Mouse (Mus musculus) urinary bladder, adult 18-20 months (tissue): ENCODE data around the gene Sstr4.

Experiments used
- DNase-seq, 2 experiments: peaks; one replicate each; pipeline ENCODE4 v3.0.0; 2022; ENCODE audit warnings: low spot score in 2 of 2, mixed read lengths in 2 of 2

The Sstr4 gene

DNA sequence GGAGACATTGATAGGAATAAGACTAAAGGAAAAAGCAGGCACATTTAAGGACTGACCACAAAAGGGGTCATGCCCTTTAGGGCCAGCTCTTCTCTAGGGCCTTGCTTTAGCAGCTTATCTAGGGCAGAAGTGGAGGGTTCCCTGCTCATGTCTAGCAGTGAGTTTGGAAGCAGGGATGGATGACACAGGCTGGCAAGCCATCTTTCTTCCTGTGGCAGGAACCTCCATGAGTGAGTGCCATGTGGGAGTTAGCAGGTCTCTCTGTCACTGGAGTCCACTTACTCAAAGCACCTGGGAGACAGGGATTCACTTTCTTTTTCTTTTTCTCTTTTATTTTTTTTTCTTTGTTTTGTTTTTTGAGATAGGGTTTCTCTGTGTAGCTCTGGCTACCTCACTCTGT lies 1.3 kb upstream of the Sstr4 start:
- DNase-seq = no peak

DNA sequence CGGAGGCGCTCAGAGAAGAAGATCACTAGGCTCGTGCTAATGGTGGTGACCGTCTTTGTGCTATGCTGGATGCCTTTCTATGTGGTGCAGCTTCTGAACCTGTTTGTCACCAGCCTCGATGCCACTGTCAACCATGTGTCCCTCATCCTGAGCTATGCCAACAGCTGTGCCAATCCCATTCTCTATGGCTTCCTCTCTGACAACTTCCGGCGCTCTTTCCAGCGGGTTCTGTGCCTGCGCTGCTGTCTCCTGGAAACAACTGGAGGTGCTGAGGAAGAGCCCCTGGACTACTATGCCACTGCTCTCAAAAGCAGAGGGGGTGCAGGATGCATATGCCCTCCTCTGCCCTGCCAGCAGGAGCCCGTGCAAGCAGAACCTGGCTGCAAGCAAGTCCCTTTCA lies 1.1 kb downstream of the Sstr4 start:
- DNase-seq = no peak

DNA sequence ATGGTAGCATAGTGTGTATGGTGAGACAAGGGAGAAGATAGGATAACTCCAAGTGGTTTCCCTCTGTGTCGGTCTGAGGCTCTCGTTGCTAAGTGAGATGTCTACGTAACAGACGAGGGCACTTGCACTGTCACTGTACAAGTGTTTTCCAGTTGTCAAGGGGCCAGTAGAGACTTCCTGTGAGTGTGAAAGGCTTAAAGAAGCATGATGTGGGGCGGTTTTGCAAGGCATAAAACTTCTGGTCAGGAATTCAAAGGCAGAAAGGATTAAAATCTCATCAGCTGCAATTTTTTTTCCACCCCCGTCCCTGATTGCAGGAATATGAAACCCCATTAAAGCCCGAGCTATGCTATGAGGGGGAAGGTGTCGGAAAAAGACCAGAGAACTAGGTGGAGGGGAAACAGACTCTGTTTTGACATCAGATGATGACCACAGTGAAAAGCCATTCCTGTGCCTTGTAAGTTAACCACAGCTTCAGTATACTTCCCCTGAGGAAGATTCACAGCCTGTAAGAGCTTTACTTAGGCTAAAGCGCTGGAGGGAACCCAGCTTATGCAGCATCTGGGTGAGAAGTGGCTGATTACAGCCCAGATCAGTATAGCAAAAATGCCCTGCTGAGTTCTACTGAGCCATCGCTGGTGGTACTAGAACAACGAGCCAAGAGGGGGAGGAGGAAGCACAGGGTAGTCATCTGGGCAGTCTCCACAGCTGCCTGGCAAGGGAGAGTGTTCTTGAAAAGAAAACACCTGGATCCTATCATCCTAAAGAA lies 2.1 kb downstream of the Sstr4 start:
- DNase-seq = no peak

DNA sequence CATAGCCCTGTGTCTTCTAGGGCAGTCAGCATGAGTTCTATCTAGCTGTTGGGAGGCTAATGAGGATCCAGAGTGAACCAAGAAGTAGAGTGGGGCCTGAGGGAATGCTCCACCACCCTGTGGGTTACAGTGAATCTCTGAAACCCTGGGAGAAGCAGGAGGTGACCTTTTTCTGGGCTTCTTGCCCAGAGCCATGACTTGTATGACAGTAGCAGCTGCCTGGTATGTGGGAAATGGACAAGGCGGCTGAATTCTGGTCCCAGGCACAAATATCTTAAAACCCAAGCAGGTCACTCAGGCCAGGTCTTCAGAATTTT lies 2.6 kb downstream of the Sstr4 start:
- DNase-seq = no peak

DNA sequence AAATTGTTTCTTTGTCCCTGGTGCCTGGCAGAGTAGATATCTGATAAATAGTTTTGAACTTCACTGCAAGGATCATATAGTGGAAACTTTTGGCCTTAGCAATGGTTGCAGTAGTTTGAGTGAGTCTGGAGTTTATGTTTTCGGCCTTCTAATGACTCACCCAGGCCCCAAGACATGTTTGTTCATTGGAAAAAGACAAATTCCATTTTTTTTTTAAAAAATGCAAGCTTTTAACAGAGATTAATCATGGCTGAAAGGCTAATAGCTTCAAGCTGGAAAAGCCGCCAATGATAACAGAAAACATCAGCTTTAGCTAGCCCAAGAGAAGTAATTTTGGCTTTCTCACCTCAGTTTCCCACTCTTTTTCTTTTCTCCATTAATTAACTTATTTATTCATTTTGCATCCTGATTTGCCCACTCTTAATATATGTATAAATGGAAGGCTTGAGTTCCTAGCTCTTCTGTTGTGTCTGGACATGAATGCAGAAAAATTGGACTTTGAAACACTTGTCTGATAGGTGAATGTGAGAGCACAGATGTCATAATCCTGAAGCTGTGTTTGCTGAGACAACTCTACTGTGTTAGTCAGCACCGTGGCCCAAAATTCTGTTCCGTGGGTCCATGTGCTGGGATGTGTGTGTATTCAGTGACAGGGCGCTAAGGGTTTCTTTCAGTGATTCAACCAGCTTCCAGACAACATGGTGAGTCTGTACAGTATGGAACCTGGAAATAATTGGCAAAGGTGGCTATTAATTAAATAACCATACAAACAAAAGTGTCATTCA lies 3.9 kb downstream of the Sstr4 start:
- no peak for DNase-seq

DNA sequence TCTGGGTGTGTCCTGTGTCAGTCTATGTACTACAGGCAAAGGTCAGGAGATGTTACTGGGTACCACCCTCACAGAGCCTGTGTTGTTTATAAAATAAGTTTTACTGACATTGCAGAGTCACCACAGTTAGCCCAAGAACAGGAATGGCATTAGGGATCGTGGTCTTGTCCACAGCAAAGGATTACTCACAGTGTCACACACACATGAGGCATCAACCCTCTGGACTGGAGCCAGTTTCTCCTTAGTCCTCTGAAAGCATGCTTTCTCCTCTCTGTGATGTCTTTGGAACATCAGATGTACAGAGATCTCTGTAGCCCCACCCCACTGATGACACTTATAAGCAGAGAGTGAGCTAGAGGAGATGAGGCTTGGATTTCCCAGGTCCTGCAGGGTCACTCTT lies 7.1 kb downstream of the Sstr4 start:
- no peak for DNase-seq

DNA sequence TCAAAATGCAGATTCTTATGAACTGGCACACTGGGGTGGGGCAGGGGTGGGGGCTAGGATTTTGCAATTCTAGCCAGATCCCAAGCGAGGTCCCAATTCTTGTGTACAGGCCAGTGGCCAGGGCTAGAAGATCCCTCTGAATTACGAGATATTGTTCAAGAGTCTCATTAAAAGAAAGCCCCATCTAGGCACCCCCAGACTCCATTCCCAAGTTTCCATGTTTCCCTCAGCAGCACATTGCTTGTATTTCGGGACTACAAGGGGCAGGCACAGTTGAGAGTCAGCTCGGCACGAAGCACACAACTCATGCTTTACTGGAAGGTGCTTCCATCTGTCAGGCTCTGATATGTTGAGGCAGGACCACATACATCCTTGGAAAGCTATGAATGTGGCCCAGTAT lies 9.8 kb downstream of the Sstr4 start:
- no peak for DNase-seq

DNA sequence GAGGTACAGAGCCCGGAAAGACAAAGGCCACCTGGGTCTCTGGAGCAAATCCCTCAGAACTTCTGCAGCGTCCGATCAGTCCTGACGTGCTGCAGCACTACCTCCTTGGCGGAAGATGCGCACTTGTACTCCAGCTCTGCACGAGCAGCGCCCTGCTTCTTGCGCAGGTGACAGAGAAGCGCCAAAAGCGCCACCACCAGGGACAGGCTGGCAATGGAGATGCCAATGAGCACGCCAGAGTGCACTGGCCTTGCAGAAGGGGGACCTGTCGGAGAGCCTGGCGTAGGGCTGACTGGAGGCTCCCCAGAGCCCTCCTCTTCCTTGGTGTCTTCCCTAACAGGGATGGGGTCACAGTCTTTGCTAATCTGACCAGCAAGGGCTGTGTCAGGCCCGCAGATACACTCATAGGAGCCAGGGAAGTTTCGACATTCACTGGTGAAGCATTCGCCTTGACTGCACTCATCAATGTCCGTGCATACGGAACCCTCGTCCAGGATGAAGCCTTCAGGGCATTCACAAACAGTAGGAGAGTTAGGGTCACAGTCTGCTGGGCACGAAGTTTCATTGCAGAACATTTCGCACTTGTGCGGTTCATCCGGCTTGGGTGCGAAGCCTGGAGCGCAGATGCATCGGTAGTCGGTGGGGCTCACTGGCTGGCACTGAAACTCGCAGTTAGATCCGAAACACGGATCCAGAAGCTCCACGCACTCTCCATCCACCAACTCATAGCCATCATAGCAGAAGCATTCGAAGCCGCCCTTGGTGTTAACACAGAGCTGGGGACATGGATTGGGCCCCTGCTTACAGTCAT lies 11.2 kb downstream of the Sstr4 start:
- peak in 1 of 2 experiments; percentile 23 for DNase-seq

DNA sequence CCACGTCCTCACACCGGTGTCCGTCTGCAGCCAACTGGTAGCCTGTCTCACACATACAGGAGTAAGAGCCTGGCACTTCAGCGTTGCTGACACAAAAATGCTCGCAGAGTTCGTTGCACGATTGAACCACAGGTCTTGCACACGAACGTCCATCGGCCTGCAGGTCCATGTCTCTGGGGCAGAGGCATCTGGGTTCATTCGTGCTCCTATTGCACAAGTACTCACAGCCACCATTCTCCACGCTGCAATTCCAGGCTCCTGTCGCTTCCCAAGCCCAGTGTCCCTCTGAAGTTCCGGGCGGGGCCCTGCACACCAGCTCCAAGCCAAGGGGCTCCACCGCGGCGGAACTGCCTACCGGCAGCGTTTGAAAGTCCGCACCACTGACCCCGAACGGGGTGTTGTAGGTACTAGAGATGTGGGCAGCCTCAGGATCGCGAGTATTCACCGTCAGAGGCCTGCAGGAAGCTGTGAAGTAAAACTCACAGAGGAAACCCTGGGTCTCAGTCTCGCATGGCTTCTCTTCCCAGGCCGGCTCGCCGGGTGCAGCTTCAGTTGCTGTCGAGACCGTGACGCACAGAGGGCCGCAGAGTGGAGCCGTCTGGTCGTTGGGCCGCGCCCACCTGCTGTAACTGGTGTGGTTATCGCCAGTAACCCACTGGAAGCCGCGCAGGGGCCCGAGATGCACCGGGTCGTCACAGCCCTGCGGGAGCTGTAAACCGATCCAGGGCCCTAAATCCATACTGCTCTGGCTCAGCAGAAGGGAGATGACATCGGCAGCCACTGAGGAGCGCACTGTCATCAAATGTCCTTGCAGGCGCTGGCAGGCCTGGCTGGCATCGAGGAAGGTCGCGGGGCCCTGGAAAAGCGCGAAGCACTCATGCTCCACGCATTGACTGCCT lies 12.1 kb downstream of the Sstr4 start:
- peak; percentile 32 to 56 for DNase-seq

DNA sequence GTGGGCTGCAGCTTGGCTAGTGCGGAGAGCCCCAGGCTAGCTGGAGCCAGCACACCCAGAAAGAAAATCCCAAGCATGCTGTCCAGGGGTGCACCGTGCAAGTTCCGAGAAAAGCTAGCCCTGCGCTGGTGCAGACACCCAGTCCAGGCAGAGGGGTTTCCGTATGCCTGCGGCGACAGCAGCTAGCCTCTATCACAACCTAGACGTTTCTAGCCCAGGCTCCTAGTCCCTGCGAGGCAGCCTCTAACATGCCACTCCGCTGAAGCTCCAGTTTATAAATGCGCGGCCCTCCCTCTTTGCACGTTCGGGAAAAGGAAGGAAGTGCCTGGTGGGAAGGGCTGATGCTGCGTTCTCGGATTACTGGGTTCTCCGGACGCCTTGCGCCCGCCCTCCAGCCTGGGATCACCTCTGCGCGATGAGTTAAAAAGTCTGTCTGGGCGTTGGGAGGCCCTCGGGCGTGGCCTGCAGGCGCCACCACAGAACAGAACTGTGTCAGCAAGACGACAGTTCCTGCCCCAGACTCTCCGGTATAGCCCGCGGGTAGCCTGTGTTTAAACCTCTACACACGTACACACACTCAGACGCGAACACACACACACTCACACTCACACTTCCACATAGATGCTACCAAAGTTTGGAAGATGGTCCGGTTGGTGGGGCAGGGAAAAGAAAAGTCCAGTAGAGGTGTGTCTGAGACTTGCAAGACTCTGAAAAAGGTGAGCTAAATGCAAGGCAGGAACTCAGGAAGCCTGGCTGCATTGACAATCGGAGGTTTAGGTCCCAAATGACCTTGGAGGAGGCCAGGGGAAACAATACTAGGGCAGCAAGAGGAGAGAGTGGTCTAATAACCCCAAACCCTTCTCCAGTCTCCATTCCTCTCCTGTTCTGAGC lies 13.0 kb downstream of the Sstr4 start, which contains the start of gene Thbd:
Gene Thbd, minus strand, starts transcription at position 319 of the 891 bp plus-strand sequence.
- peak in 1 of 2 experiments; percentile 81 for DNase-seq

DNA sequence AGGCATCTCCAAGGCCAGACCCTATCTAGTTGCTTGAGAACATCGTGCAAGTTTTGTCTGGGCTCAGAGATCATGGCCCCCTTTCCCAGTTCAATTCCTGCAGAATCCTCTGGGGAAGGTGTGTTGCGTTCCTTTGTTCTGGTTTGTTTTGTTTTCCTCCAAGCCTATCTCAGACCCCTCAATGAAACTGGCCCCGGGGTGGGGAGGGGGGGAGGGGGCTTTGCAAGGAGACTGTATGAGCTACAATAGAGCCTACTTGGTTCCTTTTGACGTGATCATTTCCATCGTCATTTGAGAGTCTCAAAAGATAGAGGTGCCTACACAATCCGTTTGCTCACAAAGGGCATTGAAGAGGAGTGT lies 13.6 kb downstream of the Sstr4 start:
- DNase-seq = no peak

DNA sequence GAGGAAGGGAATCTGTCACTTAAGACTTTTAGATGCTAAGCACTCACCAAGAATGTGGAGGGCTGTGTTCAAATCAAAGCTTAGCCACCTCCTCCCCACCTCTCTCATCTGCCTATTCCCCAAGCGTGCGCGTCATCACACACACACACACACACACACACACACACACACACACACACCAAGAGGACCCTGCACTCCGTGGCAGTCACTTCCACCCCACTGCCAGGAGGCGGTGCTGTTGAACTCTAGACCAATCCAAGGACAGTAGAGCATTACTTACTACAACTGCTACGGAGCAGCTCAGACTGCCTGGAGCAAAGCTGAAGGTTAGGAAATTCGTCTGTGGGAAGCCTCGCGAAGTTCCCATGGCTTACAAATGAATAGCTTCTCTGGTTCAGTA lies 14.0 kb downstream of the Sstr4 start:
- peak; percentile 60 to 78 for DNase-seq

DNA sequence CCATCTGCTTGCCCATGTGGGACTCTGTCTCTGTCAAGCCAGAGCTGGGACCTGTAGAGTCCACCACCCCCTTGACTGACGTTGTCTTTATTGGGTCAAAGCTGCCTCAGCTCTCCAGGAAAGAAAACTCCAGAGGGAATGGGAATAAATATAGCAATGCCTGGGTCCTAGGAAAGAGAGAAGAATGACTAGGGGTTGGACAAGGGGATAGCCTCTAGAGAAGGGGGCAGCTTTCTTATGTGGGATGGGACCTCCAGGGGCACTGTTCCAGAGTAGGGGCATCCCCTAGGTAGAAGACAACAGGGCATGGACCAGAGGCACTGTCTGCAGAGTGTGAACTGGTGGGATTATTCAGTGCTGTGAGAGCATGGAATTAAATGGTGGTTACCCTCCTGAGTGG lies 14.7 kb downstream of the Sstr4 start:
- no peak for DNase-seq

DNA sequence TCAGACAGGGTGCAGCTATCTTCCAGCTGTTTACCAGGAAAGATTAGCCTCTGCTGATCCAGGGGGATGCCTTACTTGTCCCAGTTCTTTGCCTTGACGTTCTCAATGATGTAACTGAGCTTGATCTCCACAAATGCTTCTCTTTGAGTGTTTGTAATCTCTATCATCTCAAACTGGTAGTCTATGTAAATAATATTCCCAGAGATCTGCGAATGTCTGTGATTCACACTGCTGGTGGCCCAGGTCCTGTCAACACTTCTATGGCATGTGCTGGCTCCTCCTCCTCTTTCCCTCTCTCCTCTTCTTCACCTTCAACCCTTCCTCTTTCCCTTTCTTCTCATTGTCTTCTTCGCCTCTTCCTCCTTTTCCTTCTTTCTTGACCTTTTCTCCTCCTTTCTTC lies 24.0 kb downstream of the Sstr4 start:
- DNase-seq = no peak

DNA sequence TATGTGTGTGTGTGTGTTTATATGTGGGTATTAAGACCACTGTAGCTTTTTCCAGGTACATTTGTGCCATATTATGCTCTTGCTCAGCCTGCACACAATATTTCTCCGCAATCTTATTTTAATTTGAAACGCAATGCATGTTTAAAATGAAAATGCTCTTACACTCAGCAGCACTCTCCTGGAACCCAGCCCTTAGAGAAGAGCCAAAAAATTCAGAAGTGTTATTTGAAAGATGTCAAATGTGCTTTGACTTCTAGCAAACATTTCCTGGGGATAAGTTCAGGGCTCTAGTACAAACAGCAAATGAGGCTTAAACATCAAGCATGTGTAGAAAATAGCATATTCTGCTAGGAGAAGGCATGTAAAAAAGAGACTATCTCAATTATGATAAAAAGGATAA lies 24.6 kb downstream of the Sstr4 start:
- no peak for DNase-seq

DNA sequence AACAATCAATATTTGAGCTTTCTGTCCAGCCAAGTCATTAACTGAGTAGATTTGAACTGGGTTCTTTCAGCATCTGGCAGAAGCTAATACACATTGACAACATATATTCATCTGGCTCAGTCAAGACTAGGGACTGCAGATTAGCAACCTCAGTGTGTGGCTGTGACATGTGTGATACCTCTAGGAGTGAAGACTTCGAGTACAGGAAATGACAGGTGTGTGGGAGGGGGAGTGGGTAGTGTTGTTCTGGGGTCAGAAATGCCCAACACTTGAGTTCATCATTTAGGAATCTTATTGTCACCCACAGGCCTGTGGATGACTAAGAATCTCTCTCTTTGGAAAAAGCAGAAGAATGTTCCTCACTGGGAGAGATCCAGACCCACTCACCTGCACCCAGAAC lies 26.0 kb downstream of the Sstr4 start:
- DNase-seq = no peak

DNA sequence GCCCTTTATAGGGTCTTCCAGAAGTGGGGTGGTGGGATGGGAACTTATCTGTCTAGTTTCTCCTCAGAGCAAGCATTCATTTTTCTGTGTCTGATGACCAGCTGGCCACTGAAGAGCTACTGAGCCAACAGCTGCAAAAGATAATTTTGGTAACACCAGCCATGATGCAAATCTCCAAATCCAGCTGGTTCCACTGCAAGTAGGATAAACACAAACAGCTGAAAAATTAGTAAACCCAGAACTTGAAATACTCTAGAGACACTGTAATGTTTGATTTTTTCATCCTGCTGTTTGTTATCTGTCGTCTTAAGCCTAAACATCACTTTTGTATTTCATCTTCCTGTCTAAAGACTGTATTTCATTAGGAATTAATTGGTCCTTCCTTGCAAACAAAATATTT lies 26.6 kb downstream of the Sstr4 start:
- DNase-seq = no peak

DNA sequence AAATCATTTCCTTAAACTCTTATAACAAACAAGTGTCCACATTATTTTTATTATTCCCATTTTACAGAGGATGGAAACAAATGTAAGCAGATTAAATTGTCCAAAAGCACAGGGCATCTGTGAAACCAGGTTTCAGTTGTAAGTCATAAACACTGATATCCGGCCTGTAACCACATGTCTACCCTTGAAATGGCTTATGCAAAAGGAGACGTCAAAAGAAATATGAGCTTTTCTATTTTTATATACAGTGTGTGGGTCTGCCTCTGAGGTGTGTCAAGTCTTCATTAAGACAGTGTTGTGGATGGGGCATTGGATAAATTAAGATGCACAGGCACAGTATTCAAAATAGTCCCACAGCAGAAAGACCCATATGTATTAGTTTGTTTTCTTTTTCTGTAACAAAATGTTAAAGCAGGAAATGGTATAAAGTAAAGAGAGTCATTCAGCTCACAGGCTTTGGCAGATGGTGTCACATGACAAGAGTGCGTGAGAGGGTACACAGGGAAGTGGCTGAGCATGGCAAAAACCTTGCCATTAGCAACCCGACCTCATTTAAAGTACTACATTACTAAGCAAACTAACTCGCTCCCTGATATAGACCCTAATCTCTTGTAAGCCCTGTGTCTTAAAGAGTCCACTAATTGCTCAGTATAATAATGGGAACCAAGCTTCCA lies 30.7 kb downstream of the Sstr4 start:
- no peak for DNase-seq

DNA sequence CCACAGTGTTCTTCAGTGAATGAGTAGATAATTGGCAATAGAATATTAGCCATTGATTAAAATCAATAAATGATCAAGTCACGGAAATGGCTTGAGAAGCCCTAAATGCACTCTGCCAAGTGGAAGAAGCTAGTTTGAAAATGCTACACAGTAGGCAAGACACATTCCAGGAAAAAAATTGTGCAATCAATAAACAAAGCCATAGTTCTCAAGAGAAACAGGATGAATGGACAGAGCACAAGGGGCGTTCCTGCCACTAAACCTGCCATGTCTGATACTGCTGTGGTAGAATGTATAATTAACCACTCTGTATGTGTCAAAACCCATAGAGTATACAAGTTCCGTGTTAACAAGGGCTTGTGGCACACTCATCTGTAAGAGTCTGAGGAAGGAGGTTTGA lies 32.4 kb downstream of the Sstr4 start:
- DNase-seq = no peak

DNA sequence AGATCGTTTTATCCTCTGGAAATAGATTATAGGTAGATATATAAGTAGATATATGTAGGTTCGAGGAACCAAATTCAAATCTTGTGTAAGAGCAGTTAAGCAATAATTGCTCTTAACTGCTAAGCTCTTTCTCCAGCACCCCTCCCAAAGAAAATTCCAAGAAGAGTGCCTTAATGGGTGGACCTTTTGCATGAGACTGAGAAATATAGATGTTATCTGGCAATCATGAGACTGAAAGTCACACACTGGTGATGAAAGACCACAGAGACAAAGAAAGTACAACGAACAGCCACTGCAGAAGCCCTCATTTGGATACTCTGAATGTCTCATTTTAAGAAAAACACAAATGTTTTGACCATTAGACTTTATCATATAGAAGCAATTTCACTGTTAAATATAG lies 33.4 kb downstream of the Sstr4 start:
- no peak for DNase-seq
